Mouse (Mus musculus) megakaryocyte, embryonic 14.5 days (primary cell): ENCODE results near the gene Pemt. TPM values are rescaled to one million over a fixed set of nuclear protein-coding genes. Genes with fewer than 3 reads are reported as not detected.

Source experiments
- H3K27me3 ChIP-seq: replicated peaks from 2 replicates; pipeline ENCODE3; 2012; ENCODE audit warnings: inconsistent platforms
- H3K36me3 ChIP-seq: replicated peaks from 2 replicates; pipeline ENCODE3; 2012; ENCODE audit warnings: low read length, inconsistent platforms, mixed read lengths
- H3K4me1 ChIP-seq: 2 replicates; pipeline ENCODE4 v1.6.1; 2012; ENCODE audit warnings: inconsistent platforms
- H3K4me3 ChIP-seq: replicated peaks from 2 replicates; pipeline ENCODE3; 2012; ENCODE audit warnings: moderate library complexity, mild to moderate bottlenecking, inconsistent platforms
- H3K9me3 ChIP-seq: 2 replicates; pipeline ENCODE4 v1.6.1; 2012; ENCODE audit warnings: inconsistent platforms
- FLI1 ChIP-seq: IDR thresholded peaks from 2 replicates; pipeline ENCODE4 v1.6.1; 2012; ENCODE audit warnings: low read length, inconsistent platforms, mixed read lengths
- GATA1 ChIP-seq: IDR thresholded peaks from 3 replicates; pipeline ENCODE4 v1.6.1; 2012; ENCODE audit warnings: mixed read lengths, low read length, inconsistent platforms, borderline replicate concordance
- polyA plus RNA-seq: library from polyadenylated mRNA; stranded (reverse); fragments of >175 nt; gene quantifications from 2 replicates; pipeline ENCODE4 v1.2.3, GENCODE M21; 2012; ENCODE audit warnings: low replicate concordance; ENCODE audit not compliant: insufficient read depth

Pemt gene
- polyA plus RNA-seq: 28.0 and 36.3 TPM in 2 replicates

DNA sequence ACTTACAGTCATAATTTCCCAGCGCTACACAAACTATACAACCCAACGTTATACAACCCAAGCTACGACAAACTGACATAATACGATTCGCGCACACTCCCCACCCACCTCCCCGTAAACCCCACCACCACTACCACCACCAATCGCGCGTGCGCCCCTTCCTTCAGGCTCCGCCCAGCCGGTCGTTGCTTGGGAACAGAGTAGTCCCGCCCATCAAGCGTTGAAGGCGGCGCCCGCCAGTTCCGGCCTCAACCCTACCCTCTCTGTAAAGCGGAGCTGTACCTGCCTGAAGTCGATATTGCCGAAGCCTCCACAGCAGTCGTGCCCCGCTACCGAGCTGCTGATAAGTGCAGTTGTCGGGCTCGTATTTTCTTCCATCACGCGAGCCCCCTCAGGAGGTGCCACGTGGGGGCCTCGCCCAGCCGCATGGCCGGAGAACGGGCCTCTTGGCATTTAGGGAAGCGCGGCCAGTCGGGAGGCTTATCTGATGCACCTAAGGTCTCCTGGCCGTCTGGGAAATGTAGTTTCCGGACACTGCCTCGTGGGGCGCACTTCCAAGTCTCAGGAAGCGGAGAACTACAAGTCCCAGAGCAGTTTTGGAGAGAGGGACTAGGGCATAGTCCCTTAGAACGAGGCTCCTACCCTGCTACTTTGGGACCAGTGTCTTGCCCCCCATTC, at the start of gene Pemt:
Gene Pemt (minus strand): TSS at position 432 of the 678 bp plus-strand sequence.
- Histone ChIP-seq H3K36me3 (peaks cover 12% of the 10 kb centered on the region), H3K9me3 (peaks cover 10% of the 10 kb centered on the region), H3K4me1 (peaks cover 45% of the 10 kb centered on the region), H3K27me3 (no peaks in the 10 kb centered on the region), H3K4me3 (peak within 1 kb of the TSS; percentile 97)
- TF ChIP-seq FLI1 (no peak), GATA1 (peak; percentile 91; the same call in 2 of the 3 replicates)

DNA sequence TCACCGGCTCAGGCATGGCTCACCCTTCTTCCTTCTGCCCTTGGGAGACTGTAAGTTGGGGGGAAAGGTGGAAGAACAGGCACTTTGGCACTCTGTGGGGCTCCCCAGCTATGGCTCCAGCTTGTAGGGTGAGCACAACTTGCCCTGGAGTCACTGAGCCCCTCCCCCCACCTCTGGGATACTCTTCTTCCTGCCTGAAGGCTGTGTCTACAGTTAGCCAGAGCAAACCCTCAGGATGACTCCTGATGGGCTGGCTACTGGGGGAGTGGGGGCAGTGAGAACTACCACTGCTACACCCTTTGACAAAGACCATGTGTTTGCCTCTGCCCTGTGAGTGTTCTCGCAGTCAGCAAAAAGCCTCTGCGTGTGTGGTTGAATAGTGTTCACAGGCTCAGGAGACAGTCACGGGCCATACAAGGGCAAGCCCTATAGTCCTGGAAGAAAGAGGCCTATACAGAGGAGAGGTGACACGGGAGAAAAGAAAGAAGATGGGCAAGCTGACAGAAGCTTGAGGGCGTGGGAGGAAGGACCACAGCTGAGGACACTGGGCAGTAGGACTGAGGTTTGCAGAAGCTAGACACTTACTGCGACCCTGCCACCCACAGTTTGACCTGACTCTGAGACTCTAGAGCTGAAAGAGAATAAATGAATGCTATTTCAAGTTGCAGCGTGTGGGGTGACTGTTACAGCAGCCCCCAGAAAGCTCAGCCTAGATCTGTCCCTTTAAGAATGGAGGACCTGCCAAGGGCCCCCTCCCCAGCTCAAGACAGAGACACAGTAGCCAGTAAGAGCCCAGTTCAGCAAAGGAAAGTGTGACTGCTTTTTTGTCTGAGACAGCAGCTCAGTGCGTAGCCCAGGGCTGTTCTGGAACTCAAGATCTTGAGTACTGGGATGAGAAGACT, 48.9 kb upstream of the Pemt start:
- no peaks in the 10 kb centered on the region for H3K27me3 ChIP-seq
- H3K4me1 ChIP-seq: peaks cover 73% of the 10 kb centered on the region
- peak overlapping the region; percentile 72 for H3K4me3 ChIP-seq
- no peak for TF ChIP-seq FLI1
- TF ChIP-seq GATA1: no peak
- no peaks in the 10 kb centered on the region for H3K9me3 ChIP-seq
- H3K36me3 ChIP-seq: no peaks in the 10 kb centered on the region

DNA sequence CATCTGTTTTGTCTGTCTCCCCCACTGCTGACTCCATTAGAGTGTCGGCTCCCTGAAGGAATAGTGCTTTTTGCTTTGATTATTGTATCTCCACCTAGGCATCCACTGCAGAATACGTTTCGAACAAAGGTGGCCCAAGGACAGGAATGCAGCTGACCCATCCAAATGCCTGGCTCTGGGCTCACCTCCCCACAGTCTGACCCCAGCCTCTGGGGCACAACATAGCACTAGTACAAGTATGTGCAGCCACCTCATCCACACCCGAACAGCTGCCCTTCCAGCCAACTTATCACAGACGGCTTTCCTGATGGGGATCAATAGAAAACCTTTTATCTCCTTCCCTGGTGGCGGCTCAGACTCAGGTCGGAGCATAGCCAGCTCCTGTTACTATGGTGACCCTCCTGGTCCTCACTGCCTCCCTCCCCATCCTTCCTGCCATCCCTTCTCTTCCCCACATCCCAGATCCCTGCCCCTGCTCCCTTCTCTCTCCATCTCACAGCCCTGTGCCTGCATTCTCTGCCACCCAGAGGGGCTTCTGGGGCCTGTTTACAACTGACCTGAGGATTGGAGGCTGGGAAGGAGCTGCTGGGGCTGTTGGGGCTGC, 47.8 kb upstream of the Pemt start:
- Histone ChIP-seq H3K9me3 (no peaks in the 10 kb centered on the region), H3K4me1 (peaks cover 73% of the 10 kb centered on the region), H3K36me3 (no peaks in the 10 kb centered on the region), H3K4me3 (no peak overlapping the region), H3K27me3 (no peaks in the 10 kb centered on the region)
- TF ChIP-seq FLI1 (no peak), GATA1 (no peak)

DNA sequence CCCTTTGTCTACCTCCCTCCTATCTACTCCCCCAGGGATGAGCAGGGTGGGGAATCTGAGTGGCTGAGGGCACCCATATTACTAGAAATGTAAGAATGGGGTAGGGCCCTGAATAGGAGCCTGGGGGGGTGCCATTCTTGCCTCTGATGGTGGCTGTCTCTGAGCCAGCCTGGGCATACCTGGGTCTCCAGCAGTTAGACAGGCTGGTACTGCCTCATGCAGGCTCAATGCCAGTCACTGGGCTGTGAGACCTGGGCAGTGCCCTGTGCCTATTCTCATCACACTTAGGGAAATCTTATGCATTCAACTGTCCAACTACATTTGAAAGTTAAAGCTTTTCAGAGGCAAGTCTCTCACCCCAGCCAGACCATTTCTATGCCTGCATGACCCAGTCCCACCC, 46.9 kb upstream of the Pemt start:
- TF ChIP-seq FLI1 (no peak), GATA1 (no peak)
- Histone ChIP-seq H3K4me3 (no peak overlapping the region), H3K4me1 (peaks cover 79% of the 10 kb centered on the region), H3K9me3 (no peaks in the 10 kb centered on the region), H3K36me3 (no peaks in the 10 kb centered on the region), H3K27me3 (no peaks in the 10 kb centered on the region)

DNA sequence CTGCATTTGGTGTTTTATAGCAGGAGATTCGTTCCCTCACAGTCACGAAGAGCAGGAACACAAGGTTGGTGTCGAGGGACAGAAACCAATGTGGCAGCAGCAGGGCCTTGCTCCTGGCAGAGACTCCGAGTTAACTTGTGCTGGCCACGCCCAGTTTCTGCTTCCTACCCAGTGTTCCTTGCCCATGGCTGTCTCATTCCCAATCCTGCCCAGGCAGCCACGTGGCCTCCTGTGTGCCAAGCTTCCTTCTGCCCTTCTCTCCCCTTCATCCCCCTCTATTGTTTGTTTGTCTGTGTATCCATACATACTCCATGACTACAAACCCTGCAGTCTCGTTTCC, 45.1 kb upstream of the Pemt start:
- TF ChIP-seq FLI1 (no peak), GATA1 (no peak)
- peak overlapping the region; percentile 23 for H3K4me3 ChIP-seq
- peaks cover 97% of the 10 kb centered on the region for H3K4me1 ChIP-seq
- H3K36me3 ChIP-seq: no peaks in the 10 kb centered on the region
- H3K27me3 ChIP-seq: no peaks in the 10 kb centered on the region
- no peaks in the 10 kb centered on the region for H3K9me3 ChIP-seq

DNA sequence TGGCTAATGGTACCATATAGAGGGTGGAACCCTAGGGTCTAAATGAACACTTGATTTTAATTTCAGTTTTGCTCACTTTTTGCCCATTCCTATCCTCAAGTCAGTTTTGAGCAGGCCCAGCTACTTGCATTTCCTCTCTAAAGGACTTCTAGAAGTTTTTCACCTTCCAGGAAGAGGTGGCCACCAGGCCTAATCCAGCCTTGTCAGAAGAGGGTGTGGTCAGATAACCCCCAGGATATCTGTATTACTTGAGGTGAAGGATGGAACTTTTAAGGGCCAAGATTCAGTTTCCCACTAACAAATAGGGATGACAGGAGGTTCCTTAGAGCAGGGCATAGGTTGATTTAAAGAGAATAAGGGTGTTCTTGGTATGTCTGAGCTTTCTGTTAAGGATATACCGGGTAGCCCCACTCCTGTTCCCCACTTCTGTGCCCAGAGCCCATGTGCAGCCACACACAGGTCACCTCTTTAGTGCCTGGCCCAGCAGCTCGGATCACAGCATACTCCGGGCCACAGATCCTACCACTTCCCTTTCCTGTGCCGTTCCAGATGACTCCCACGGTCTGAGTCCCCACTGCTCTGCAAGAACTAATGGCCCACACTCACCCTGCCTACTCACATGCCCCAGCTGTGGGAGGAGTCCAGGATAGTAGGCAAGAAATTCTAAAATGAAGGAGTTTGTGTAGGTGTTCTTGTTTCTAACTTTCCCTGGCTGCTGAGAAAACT, 44.6 kb upstream of the Pemt start:
- H3K4me1 ChIP-seq: peaks cover 96% of the 10 kb centered on the region
- TF ChIP-seq FLI1 (no peak), GATA1 (no peak)
- H3K4me3 ChIP-seq: peak overlapping the region; percentile 75
- H3K9me3 ChIP-seq: no peaks in the 10 kb centered on the region; the same call in 1 of the 2 replicates
- H3K27me3 ChIP-seq: no peaks in the 10 kb centered on the region
- H3K36me3 ChIP-seq: no peaks in the 10 kb centered on the region

DNA sequence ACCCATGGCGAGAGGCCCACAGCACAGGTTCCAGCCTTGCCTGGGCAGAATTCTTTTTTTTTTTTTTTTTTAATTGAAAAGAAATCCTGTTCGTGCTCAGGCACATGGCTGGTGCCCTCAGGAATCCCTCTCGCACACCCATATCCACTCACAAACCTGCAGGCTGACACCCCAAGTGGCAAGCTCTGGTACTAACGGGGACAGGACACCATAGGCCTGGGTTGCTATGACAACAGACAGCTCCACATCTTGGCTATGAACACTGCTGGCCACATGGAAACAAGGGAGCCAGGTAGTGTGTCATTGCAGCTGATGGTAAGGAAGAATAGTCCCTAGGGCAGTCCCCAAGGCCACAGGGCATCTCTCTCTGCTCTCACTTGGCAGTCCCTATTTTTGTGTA, 42.7 kb upstream of the Pemt start:
- TF ChIP-seq GATA1 (no peak), FLI1 (no peak)
- no peak overlapping the region for H3K4me3 ChIP-seq
- no peaks in the 10 kb centered on the region for H3K27me3 ChIP-seq
- H3K4me1 ChIP-seq: peaks cover 77% of the 10 kb centered on the region
- no peaks in the 10 kb centered on the region for H3K36me3 ChIP-seq
- H3K9me3 ChIP-seq: no peaks in the 10 kb centered on the region; the same call in 1 of the 2 replicates

DNA sequence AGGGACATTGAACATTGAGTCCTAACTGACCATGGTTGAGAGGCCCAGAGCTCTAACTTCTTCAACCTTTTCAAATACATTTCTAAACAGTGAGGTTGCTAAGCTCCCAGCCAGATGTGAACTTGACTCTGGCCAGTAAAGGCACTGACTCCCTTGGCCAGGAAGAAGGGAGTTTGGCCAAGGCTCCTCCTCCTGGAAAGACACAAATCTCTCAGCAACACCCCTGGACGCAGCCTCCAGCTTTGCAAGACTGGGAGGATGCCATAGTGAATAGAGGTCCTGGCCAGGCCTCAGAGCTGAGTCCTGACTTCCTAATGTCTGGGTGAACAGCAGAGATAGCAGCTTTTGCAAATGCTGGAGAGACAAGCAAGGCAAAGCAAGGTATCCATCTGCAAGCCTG, 40.4 kb upstream of the Pemt start:
- Histone ChIP-seq H3K4me1 (peaks cover 54% of the 10 kb centered on the region), H3K9me3 (no peaks in the 10 kb centered on the region; the same call in 1 of the 2 replicates), H3K36me3 (no peaks in the 10 kb centered on the region), H3K27me3 (no peaks in the 10 kb centered on the region), H3K4me3 (no peak overlapping the region)
- TF ChIP-seq GATA1 (no peak), FLI1 (no peak)

DNA sequence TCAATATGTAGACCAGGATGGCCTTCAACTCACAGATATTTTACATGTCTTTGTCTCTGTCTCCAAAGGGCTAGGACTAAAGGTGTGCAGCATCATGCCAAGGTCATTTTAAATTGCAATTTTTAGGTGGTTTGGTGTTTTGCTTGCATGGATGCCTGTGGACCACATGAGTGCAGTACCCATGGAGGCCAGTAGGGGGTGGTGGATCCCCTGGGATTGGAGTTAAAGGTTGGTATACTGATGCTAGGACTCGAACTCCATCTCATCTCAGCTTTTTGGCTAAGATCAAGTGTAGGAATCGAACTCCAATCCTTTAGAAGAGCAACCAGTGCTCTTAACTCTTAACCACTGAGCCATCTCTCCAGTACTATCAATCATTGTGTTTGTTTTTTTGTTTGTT, 38.3 kb upstream of the Pemt start:
- Histone ChIP-seq H3K4me1 (peaks cover 33% of the 10 kb centered on the region), H3K9me3 (peaks cover under 1% of the 10 kb centered on the region; the same call in 1 of the 2 replicates), H3K4me3 (no peak overlapping the region), H3K27me3 (no peaks in the 10 kb centered on the region), H3K36me3 (no peaks in the 10 kb centered on the region)
- TF ChIP-seq GATA1 (no peak), FLI1 (no peak)

DNA sequence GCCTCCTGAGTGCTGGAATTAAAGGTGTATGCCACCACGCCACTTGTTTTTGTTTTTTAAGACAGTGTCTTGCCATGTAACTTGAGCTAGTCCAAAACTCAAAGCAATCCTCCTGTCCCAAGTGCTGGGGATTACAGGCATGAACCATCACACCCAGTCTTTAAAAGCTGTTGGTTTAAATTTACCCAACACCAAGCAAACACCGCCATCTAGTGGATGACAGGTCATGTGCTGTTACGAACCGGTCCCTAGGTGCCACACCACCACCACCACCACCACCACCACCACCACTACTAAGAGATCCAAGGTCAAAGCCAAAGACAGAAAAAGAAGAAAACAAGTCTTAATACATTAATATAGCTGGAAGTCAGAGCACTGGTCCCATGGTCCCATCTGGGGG, 30.5 kb upstream of the Pemt start:
- TF ChIP-seq FLI1 (no peak), GATA1 (no peak)
- no peak overlapping the region for H3K4me3 ChIP-seq

More for the DNA sequence above, 30.5 kb upstream of the Pemt start:
- Histone ChIP-seq H3K27me3 (peaks cover 9% of the 10 kb centered on the region), H3K4me1 (peaks cover 45% of the 10 kb centered on the region), H3K9me3 (0 out of 2 replicates have a peak, but pooled peaks cover 8% of the 10 kb centered on the region), H3K36me3 (no peaks in the 10 kb centered on the region)
